Mouse (Mus musculus) forebrain, embryonic 16.5 days (tissue): ENCODE data around the gene Angptl2. TPM values are rescaled to one million over a fixed set of nuclear protein-coding genes. Genes with fewer than 3 reads are reported as not detected.

ENCODE experiments used
- ATAC-seq: fragments of 200-750 bp; cut with Nextera tagmentation; 2 replicates; pipeline ENCODE4 v1.8.0; 2017; ENCODE audit warnings: mild to moderate bottlenecking, moderate library complexity
- H3K27ac ChIP-seq: fragments of 300-500 bp; sonication (generic); 2 replicates; pipeline ENCODE4 v1.5.1; 2014; ENCODE audit warnings: low read length, control low read depth
- H3K27me3 ChIP-seq: fragments of 300-500 bp; sonication (generic); replicated peaks from 2 replicates; pipeline ENCODE4 v1.6.1; 2014; ENCODE audit warnings: low read length; ENCODE audit not compliant: control insufficient read depth, insufficient read depth
- H3K36me3 ChIP-seq: fragments of 300-500 bp; sonication (generic); 2 replicates; pipeline ENCODE4 v1.6.1; 2014; ENCODE audit not compliant: control insufficient read depth, insufficient read depth
- H3K4me1 ChIP-seq: fragments of 300-500 bp; sonication (generic); replicated peaks from 2 replicates; pipeline ENCODE4 v1.6.1; 2014; ENCODE audit warnings: low read length; ENCODE audit not compliant: control insufficient read depth, insufficient read depth
- H3K4me2 ChIP-seq: fragments of 300-500 bp; sonication (generic); 2 replicates; pipeline ENCODE4 v1.6.1; 2014; ENCODE audit warnings: mild to moderate bottlenecking, low read length, control low read depth
- H3K4me3 ChIP-seq: fragments of 300-500 bp; sonication (generic); replicated peaks from 2 replicates; pipeline ENCODE4 v1.5.1; 2014; ENCODE audit warnings: mild to moderate bottlenecking, low read length, control low read depth
- H3K9ac ChIP-seq: fragments of 300-500 bp; sonication (generic); replicated peaks from 2 replicates; pipeline ENCODE4 v1.6.1; 2014; ENCODE audit warnings: low read depth, low read length, control low read depth
- H3K9me3 ChIP-seq: fragments of 300-500 bp; sonication (generic); 2 replicates; pipeline ENCODE4 v1.6.1; 2016; ENCODE audit warnings: low read length; ENCODE audit not compliant: control insufficient read depth
- WGBS: fragments of 180-500 bp; shearing (Covaris S2); extraction: QIAGEN DNeasy Blood & Tissue Kit; methylation state at CpG from one replicate; pipeline ENCODE4 v1.1.7; 2014; 5-methylcytosine and 5-hydroxymethylcytosine counted together
- polyA plus RNA-seq: library from polyadenylated mRNA; unstranded; fragments of >200 nt; fragmentation: Nextera tagmentation; extraction: Ambion mirVana; gene quantifications from 2 replicates; pipeline ENCODE4 v1.2.1, GENCODE M21; 2015

The Angptl2 gene
- polyA plus RNA-seq, 1 experiment from 2014 or later = 12.0 TPM

DNA sequence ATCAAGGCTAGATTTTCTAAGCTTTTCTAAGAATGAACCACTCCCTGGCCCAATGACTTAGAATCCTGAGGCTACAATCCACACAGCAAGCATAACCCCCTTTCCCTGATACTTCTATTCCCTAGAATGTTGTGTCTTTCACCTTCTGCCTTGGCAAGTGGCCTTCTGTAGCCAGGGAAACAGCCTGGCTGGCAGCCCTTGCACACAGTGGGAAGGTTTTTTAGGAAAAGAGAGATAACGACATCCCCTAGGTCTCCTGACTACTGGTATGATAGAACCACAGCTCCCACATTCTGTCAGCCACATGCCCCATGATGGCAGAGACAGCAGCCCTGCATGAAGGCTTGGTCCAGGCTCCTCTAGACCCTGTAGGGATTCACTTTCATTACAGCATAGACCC lies 55.6 kb downstream of the Angptl2 start:
- WGBS = 19% methylated on average over 1 of the region's 1 CpGs
- Histone ChIP-seq H3K9ac (no peak overlapping the region), H3K9me3 (no peaks in the 10 kb centered on the region)

GRCm38 (mm10) chr2:33272665-33273439 lies 57.0 kb downstream of the Angptl2 start:
- Histone ChIP-seq H3K4me2 (no peak overlapping the region), H3K27ac (no peak overlapping the region), H3K36me3 (0 out of 2 replicates have a peak, but pooled peaks cover 2% of the 10 kb centered on the region), H3K4me3 (no peak overlapping the region), H3K4me1 (peaks cover 15% of the 10 kb centered on the region), H3K27me3 (no peaks in the 10 kb centered on the region), H3K9me3 (no peaks in the 10 kb centered on the region), H3K9ac (no peak overlapping the region)
- ATAC-seq = no peak
- WGBS = 68% methylated on average over 4 of the region's 4 CpGs

More for the DNA sequence above, 55.6 kb downstream of the Angptl2 start:
- no peak overlapping the region for H3K27ac ChIP-seq
- ATAC-seq = no peak
- 0 out of 2 replicates have a peak, but pooled peaks cover 2% of the 10 kb centered on the region for H3K36me3 ChIP-seq
- no peak overlapping the region for H3K4me2 ChIP-seq
- H3K4me3 ChIP-seq = no peak overlapping the region
- H3K27me3 ChIP-seq = no peaks in the 10 kb centered on the region
- H3K4me1 ChIP-seq = peaks cover 28% of the 10 kb centered on the region

DNA sequence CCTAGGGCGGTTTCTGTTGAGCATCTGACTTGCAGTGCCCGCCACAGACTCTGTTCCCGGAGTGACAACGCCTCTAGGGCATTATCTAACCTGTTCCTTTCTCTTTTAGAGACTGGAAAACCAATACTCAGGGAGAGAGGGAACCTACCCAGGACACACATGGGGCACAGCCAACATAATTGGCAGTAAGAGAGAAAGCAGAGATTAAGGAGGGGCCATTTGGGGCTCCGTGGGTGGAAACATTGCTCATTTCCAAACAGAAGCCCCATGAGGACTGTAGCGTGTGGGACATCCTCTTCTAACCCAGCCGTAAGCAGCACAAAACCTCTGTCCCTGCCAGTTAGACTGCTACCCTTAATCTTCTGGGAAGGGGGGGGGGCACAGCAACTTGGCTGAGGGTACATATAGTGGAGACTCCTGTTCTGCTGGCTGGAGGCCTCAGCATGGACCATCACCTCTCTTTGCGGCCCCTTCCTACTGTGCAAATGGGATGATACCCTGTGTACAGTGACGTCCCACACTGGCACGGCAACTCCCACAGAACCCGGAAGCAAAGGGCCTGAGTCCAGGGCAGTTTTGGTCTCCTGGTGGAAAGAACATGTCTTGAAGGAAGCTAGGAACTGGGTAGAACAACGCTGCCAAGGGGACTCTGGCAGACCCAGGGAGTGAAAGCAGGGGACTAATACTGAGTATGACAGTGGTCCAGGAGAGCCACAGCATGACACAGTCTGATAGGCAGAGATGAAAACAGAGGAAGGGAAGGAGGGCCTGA lies 59.0 kb downstream of the Angptl2 start:
- no peak for ATAC-seq

DNA sequence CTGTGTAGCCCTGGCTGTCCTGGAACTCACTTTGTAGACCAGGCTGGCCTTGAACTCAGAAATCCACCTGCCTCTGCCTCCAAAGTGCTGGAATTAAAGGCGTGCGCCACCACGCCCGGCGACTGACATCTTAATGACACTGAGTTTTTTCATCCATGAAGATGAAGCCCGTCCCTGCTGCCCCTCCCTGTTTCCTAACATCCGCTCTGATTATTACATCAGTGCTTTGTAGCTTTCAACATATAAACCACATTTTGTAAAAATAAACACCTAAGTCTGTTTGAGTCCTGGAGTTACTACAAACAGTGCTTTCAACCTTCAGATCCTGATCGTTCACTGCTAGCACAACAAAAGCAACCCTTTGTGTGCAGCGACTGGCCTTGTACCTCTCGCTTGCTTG lies 63.9 kb downstream of the Angptl2 start:
- ATAC-seq = no peak
- H3K4me2 ChIP-seq = no peak overlapping the region
- 86% methylated on average over 10 of the region's 10 CpGs for WGBS

More for the DNA sequence above, 59.0 kb downstream of the Angptl2 start:
- Histone ChIP-seq H3K27me3 (no peaks in the 10 kb centered on the region), H3K27ac (no peak overlapping the region), H3K9ac (no peak overlapping the region), H3K9me3 (no peaks in the 10 kb centered on the region), H3K4me1 (peaks cover 15% of the 10 kb centered on the region; the same call in 1 of the 2 replicates), H3K4me2 (no peak overlapping the region), H3K4me3 (no peak overlapping the region), H3K36me3 (0 out of 2 replicates have a peak, but pooled peaks cover 2% of the 10 kb centered on the region)
- 87% methylated on average over 12 of the region's 12 CpGs for WGBS

GRCm38 (mm10) chr2:33280525-33280924 lies 64.7 kb downstream of the Angptl2 start:
- WGBS = 84% methylated on average over 2 of the region's 2 CpGs
- H3K4me2 ChIP-seq = no peak overlapping the region
- ATAC-seq = no peak

More for the DNA sequence above, 63.9 kb downstream of the Angptl2 start:
- Histone ChIP-seq H3K36me3 (no peaks in the 10 kb centered on the region), H3K27ac (no peak overlapping the region), H3K4me1 (no peaks in the 10 kb centered on the region), H3K27me3 (no peaks in the 10 kb centered on the region), H3K9ac (no peak overlapping the region), H3K9me3 (no peaks in the 10 kb centered on the region), H3K4me3 (no peak overlapping the region)

GRCm38 (mm10) chr2:33281807-33282206 lies 65.9 kb downstream of the Angptl2 start:
- no peaks in the 10 kb centered on the region for H3K4me1 ChIP-seq
- 91% methylated on average over 5 of the region's 5 CpGs for WGBS

More at GRCm38 (mm10) chr2:33280525-33280924, 64.7 kb downstream of the Angptl2 start:
- Histone ChIP-seq H3K9ac (no peak overlapping the region), H3K9me3 (no peaks in the 10 kb centered on the region), H3K27ac (no peak overlapping the region), H3K4me3 (no peak overlapping the region), H3K36me3 (no peaks in the 10 kb centered on the region), H3K27me3 (no peaks in the 10 kb centered on the region), H3K4me1 (no peaks in the 10 kb centered on the region)

GRCm38 (mm10) chr2:33282877-33283276 lies 67.0 kb downstream of the Angptl2 start:
- WGBS = 66% methylated on average over 4 of the region's 4 CpGs
- H3K4me1 ChIP-seq = no peaks in the 10 kb centered on the region
- ATAC-seq = no peak
- H3K36me3 ChIP-seq = peaks cover under 1% of the 10 kb centered on the region
- H3K4me3 ChIP-seq = no peak overlapping the region
- no peak overlapping the region for H3K27ac ChIP-seq
- H3K27me3 ChIP-seq = no peaks in the 10 kb centered on the region
- H3K9me3 ChIP-seq = no peaks in the 10 kb centered on the region
- H3K9ac ChIP-seq = no peak overlapping the region
- no peak overlapping the region for H3K4me2 ChIP-seq

More at GRCm38 (mm10) chr2:33281807-33282206, 65.9 kb downstream of the Angptl2 start:
- Histone ChIP-seq H3K9ac (no peak overlapping the region), H3K4me3 (no peak overlapping the region), H3K27ac (no peak overlapping the region), H3K27me3 (no peaks in the 10 kb centered on the region), H3K9me3 (no peaks in the 10 kb centered on the region), H3K36me3 (no peaks in the 10 kb centered on the region), H3K4me2 (no peak overlapping the region)
- ATAC-seq = no peak

DNA sequence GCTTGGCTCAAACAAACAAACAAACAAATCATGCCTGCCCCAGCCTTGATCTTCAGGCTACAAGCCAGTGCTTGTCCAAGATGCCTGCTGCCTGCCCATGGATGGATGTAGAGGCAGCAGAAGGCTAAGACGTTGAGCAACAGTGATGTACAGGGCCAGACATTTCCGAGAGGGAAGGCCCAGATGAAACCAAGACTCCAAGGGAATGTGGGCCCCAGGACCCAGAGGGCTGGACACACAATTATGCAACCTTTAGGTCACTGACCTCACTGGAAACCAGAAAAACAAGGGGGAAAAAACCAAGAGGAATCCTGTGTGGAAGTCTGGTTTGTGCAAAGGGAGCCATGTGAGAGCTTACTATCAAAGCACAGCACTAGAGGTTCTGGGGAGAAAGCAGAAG lies 67.8 kb downstream of the Angptl2 start:
- Histone ChIP-seq H3K4me3 (no peak overlapping the region), H3K4me2 (no peak overlapping the region), H3K27ac (no peak overlapping the region), H3K4me1 (no peaks in the 10 kb centered on the region), H3K27me3 (no peaks in the 10 kb centered on the region), H3K9ac (no peak overlapping the region), H3K9me3 (no peaks in the 10 kb centered on the region), H3K36me3 (peaks cover 5% of the 10 kb centered on the region)
- WGBS = 84% methylated on average over 2 of the region's 2 CpGs
- ATAC-seq = no peak

GRCm38 (mm10) chr2:33288837-33289236 lies 73.0 kb downstream of the Angptl2 start:
- WGBS = 90% methylated on average over 5 of the region's 5 CpGs
- ATAC-seq = no peak
- H3K27ac ChIP-seq = no peak overlapping the region

More at GRCm38 (mm10) chr2:33288837-33289236, 73.0 kb downstream of the Angptl2 start:
- H3K4me1 ChIP-seq = no peaks in the 10 kb centered on the region
- H3K9me3 ChIP-seq = no peaks in the 10 kb centered on the region
- no peak overlapping the region for H3K9ac ChIP-seq
- peaks cover 5% of the 10 kb centered on the region for H3K36me3 ChIP-seq
- H3K27me3 ChIP-seq = no peaks in the 10 kb centered on the region
- no peak overlapping the region for H3K4me2 ChIP-seq
- H3K4me3 ChIP-seq = no peak overlapping the region
